Mouse (Mus musculus): ENCODE data around the gene Cbx2.

- TF ChIP-seq POLR2A (IDR thresholded peaks at IDR 0.05; ENCODE audit: insufficient read depth, low read length) = no peak
- TF ChIP-seq CTCF (IDR thresholded peaks at IDR 0.05; ENCODE audit: low read depth, low read length) = no peak
- no peak for TF ChIP-seq EP300 (IDR thresholded peaks at IDR 0.05; ENCODE audit: insufficient read depth, low read depth, low read length)
These were observed 27.3 kb upstream of the Cbx2 start for GRCm38 (mm10) chr11:118995448-118995847.
